Mouse (Mus musculus): Measurements from ENCODE around the gene Cbs.

Gene Cbs

DNA sequence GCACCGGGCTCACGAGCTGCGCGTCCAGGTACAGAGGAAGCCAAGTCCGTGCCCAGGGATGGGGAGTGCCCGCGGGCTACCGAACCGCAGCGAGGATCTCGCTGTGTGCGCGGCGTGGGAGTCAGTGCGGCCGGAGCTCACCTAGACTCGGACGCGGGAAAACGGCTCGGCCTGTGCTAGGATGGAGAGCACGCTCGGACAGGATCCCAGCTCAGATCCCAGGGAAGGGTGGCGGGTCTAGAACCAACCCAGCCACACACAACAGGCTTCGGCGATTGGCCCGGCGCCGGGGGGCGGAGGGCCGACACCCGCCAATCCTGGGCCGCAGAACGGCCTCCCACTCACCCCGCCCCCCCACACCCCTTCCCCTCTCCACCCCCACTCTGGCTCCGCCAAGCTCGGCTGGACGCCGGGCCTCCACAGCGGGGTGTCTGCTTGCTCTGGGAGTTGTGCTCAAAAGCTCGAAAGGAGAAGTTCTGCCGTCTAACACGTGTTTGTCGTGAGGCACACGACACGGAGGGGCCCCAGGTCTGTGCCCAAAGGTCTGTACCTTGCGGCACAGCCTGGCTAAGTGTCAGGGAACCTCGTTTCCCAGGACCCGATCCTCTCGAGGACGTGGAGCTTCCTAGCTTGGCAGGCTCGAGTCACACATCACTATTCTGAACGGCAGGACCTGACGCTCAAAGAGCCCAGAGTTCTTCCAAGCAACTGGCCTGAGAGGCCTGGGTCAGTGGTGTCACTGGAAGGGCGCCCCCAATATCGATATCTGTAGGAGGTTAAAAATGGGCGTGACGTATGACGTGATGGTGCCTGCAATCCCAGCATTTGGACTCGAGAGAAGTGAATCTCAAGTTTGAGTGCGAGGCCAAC lies at the start of gene Cbs:
TSS of gene Cbs (minus strand) at position 297 of the 870 bp plus-strand sequence.
- DNase-seq: peak; percentile 55 to 65

DNA sequence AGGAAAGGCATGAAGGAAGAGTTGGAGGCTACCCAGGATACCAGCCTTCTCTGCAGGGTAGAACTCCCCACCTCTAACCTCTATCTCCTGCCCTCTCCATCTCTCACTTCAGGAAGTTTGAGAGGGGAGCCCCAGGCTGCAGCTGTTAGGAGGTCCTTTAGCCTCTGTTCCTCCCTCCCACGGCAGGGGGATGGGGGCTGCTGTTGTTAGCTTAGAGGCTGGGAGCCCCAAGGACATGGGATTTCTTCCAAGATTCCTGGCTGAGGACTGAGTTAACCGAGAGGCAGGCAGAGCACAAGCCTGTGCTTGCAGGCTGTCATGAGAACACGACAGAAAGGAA lies 49.2 kb upstream of the Cbs start:
- DNase-seq: no peak

DNA sequence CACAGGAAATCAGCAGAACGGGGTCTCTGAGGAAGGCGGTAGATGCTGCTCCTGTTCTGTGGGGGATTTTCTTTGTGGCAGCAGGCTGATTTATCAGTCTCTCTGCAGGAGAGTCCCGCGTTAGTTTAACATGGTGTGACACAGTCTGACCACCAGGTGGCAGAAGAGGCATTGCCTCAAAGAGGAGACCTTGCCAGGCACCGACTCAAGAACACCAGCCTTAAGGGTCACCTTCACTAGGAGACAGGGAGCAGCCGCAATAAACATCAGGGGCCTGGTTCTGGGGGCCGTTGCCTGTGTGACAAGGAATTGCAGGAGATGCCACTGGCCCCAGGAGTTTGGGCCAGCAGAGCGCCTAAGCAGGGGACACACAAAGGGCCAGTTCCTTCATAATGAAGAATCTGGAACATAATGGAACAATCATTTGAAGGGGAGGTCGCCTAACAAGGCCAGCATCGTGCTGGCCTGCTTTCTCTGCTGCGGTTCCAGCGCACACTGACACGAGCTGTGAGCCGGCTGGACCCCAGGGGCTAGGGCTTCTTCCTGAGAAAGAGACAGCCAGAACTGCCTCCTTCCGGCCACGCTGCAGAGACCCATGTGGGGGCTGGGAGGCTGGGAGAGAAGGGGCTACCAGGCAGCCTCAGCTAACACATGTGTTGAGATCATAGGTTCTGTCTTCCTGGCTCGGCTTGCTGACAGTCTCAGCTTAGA lies 48.6 kb upstream of the Cbs start:
- DNase-seq: peak; percentile 75

DNA sequence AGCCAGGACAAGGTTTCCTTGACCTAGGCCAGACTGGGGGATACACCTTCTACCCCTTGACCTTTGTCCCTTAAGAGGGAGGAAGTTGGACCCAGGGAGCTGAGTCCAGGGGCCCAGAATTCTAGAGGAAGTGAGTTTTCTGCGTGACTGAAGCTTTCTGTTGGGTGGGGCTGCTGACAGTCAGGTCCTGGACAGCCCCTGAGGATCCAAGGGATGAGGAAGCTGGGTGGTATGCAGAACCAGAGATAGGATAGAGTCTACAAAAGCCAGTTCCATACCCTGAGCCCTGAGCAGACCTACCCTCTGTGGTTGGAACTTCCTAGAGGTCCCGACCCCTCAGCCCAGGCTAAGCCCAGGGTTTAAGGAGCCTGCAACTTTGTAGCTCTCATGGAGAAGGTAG lies 43.4 kb upstream of the Cbs start:
- DNase-seq: no peak

DNA sequence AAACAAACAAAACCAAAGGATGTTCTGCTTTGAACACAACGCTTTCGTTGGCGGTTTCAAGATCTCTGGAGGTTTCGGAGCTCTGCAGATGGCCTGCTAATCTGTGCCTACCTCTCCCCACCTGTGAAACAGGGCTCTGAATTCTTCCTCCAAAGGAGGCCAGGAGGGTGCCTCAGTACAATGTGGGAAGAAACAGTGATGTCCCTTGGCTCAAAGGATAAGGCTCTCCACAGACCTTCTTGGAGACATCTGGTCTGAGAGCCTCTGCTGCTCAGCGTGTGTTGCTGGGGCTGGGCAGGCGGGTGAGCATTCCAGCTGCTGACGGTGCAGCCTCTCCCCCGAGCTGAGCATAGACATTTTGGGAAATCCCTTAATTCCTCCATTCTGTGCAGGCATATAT lies 40.5 kb upstream of the Cbs start, which contains the start of gene Cryaa:
TSS of gene Cryaa (plus strand) at position 301 of the 400 bp plus-strand sequence.
- no peak for DNase-seq

DNA sequence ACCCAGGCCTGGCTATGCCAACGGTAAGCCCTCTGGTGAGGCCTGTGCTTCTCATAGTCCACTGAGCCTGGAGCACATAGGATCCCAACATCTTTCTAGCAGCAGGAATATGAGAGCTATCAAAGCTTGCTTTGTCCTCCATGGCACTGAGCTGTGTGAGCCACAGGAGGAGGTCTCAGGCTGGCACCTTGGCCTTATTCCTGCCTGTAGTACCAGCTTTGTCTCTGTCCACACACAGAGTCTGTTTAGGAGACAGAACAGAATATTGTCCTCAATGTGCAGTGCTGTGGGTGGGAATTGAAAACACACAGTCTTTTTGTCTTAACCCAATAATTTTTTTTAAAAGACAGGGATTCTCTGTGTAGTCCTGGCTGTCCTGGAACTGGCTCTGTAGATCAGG lies 37.4 kb upstream of the Cbs start:
- no peak for DNase-seq

DNA sequence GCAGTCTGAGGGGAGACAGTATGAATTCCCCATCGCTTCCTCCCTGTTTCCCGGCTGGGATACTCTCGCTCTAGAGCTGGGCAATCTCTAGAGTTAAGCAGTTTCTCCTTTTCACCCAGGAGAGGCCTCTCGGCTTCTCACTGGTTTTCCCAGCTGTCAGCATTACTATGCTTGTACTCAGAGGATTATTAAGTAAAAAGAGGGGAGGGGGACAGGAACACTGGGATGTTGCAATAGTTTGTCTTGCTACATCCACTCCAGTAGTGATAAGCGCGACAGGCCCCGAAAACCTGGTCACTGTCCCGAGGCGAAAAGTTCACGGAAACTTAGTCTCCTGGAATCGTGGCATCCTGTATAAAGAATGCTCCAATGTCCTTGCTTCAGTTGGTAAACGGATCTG lies 35.2 kb upstream of the Cbs start:
- no peak for DNase-seq

DNA sequence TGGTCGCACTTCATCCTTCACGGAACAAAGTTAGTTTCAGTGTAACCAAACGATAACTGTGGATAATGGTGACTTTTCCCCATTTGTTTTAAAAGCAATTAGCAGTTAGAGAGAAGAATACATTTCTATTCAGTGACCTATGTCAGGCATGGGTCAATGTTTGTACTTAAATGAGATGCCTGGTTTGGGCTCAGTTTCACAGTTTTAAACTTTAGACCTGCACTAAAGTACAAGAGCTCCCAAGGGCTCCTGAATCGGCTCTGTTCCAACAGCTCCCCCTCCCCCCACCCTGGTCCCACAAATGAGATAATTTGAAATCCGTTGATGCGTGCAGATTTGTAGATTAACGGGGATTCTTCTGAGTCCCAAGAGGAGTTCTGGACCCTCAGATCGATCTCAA lies 34.7 kb upstream of the Cbs start:
- no peak for DNase-seq

DNA sequence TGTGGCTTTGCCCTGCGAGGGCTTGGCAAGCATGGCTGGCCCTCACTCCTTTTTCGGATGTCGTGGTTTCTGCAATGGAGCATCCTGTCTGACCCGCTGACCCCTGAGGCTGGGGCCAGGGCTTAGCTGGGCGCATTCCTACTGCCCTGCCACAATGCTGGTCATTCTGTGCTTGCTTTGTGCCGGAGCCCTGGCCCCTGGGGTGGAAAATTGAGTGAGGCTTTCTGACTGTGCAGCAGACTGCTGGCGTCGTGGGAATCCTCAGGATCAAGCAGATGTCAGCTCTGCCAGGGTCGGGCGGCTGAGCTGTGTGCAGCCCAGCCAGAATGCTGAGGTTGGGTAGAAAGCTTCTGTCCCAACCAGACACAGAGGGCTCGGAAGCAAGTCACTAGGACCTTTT lies 33.1 kb upstream of the Cbs start:
- DNase-seq: no peak

DNA sequence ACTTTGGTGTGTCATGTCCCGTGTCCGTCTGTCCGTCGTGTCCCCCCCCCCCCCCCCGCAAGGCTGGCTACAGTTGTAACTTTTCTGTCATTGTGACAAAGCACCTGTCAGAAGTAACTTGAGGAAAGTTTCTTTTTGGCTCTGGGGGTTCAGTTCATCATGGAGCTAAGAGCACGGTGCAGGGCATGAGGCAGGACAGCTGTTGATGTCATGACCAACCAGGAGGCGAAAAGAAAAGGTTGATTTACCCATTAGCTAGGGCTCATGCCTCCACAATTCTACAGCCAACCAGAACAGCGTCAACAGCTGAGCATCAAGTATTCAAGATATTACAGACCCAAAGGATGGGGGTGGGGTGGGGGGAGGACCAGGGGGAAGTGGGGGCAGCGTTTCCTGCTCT lies 31.3 kb upstream of the Cbs start:
- DNase-seq: no peak

DNA sequence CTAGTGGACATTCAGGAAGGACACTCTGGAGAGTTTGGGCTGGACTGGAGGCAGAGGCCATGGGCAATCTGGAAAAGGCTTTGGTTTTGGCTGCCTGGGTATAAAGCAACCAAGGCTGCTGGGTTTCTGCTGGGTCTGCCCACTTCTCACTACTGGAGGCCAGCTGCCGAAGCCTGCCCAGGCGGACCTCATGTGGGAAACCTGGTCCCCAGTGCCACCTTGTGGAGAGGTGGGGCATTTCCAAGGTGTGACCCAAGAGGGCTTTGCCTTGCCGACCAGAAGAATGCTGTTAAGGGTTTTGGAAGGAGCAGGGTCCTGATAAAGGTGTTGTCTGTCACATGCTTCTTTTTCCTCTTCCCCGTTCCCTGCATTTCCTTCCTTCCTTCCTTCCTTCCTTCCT lies 27.7 kb upstream of the Cbs start:
- peak; percentile 85 to 86 for DNase-seq

DNA sequence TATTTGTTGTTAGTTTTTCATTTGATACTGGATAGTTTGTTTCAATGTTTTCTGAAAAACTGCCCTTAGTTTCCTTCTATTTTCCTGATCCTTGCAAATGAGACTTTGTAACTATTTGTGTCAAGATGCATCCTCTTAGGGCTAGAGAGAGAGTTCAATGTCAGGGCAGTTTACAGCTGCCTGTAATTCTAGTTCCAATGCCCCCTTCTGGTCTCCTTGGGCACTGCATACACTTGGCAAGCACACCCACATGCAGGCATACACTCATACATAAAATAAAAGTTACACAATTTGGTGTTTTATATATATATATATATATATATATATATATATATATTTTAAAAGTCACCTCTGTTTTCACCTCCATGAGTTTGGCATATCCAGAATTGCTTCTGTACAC lies 25.8 kb upstream of the Cbs start:
- DNase-seq: no peak

DNA sequence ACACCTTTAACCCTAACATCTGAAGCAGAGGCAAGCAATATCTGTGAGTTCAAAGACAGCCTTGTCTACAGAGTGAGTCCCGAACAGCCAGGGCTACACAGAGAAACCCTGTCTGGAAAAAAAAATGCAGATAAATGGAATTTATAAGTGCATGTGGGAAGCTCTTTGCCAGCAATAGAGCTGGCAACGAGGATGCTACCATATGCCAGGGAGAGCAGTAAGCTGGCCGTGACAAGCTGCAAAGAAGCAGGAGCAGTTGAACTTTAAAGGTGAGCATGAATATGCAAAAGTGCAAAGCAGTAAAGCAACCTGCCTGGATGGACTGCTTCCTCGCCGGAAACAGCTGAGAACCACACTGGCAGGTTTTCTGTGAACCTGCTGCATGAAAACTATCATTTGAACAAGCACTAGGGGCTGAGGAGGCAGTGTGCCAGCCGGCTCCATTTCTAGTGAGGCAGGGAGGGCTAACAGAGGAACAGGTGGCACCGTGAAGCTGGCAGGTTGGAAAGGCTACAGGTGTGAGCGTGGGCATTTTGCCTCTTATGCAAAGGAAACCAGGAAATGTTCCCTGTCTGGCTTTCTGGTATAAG lies 23.7 kb upstream of the Cbs start:
- DNase-seq: no peak

DNA sequence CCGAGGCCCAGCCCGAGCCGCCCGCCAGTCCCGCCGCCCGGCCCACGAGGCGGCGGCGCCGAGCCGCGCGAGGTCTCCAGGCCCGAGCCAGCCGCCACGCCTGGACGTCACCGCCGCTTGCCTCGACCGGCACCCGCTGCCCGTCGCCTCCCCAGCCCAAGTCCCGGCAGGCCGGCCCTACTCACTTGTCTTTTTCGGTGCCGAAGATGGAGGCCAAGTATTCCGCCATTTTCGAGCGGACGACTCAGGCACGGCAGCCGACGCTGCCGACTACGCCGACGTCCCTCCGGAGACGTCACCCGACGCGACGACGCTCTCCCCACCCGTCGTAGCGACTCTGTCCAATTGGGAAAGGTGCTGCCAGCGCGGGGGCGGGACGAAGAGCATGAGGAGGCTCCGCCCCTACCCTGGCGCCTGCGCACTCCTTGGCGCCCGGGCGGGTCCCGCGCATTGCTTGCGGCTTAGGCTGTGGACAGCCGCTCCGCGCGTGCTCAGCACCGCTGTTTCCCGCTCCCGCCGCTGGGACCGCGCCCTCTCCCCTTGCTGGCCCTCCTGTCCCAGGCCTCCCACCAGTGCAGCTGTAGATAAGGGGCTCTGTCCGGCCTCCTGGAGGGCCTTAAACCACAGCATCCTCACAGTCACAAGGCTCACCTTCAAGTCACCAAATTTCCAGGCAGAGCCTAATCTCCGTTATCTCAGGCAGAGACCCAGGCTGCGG lies 21.6 kb upstream of the Cbs start, which contains the start of gene U2af1:
TSS of gene U2af1 (minus strand) at position 425 of the 718 bp plus-strand sequence.
- DNase-seq: peak; percentile 96 to 97

DNA sequence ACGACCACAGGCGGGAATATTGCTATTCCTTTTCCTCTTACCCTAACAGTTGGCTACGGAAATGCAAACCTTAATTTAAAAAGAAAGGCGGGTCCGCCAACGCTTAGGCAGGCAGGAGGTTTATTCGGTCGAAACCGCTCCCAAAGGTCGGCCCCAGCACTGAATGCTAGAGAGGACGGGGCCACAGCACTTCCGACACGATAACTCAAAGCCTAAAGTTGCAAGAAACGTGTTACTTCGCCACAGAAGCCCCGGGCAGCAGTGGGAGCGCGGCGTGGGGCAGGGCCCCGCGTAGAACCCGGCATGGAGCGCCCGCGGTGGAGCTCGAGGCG lies 21.1 kb upstream of the Cbs start:
- no peak for DNase-seq

DNA sequence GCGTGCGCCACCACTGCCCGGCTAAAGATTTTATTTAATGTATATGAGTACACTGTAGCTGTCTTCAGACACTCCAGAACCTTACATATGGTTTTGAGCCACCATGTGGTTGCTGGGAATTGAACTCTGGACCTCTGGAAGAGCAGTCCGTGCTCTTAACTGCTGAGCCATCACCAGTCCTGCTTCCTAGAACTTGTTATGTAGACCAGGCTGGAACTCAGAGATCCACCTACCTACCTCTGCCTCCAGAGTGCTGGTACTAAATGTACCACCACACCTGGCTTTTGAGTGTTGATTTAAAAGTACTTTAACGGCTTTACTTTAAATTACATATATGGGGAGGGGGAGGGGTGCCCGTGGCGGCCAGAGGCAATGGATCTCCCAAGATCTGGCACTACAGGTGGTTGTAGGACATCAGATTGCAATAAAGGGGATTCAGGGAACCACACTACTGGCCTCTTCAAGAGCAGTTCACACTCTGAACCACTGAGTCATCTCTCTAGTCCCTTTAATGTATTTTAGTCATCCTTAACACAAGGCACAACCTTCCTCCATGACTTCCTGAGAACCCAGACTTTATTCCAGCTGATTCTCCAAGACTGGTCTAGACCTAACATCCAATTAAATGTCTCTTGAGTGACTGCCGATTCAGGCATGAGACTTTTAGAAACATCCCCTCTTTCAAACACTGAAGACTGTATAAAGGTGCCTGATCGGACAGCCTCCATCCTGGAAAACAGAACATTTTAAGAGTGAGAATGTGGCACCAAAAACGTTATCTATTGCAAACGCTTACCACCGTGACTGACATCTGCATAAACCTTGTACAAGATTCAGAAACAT lies 20.3 kb upstream of the Cbs start:
- DNase-seq: no peak

DNA sequence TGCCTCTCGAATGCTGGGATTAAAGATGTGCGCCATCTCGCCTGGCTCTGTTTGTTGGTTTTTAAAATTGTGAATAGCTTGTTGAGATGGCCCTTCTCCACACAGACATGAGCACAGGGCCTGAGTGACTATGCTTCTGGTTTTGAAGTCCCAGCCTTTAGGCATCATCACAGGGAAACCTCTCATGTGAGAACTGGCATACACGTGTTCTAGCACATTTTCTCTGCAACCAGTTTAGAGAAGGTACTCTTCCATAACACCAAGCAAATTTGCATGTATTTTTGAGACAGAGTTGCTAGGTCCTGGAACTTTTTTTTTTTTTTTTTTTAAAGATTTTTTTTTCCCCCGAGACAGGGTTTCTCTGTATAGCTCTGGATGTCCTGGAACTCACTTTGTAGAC lies 19.6 kb upstream of the Cbs start:
- no peak for DNase-seq

DNA sequence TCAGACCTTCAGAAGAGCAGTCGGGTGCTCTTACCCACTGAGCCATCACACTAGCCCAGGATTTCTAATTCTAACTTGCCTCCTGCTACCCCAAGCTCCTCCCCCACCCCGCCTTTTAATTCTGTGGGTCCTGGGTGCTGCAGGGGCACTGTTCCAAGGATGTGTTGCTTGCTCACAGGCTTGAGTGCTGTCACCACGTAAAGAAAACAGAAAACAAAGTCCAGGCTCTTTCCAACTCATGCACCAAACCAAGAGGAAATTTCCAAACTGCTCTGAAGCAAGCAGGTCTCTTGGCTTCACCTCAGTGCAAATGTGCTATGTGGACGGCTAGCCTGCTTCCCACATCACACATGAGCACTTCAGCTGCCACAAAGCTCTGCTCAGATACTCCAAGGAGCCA lies 18.3 kb upstream of the Cbs start:
- no peak for DNase-seq

DNA sequence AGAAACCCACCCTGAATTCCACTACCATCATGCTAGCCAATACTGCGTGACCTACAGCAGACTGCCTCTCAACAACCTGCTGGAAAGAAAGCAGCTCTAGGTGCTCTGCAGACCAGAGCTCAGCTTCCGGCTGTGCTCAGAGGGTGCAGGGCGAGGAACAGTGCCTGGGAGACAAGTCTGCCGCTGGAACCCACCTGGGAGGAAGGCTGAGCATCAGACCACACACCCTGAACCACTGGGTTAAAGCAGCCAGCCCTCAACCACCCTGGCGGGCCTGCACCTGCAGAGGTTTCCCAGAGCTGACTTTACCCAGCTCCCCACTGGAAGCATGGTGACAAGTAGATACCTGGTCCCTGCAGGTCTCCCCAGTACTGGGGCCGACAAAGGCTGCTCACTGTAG lies 16.2 kb upstream of the Cbs start:
- peak; percentile 51 to 71 for DNase-seq

DNA sequence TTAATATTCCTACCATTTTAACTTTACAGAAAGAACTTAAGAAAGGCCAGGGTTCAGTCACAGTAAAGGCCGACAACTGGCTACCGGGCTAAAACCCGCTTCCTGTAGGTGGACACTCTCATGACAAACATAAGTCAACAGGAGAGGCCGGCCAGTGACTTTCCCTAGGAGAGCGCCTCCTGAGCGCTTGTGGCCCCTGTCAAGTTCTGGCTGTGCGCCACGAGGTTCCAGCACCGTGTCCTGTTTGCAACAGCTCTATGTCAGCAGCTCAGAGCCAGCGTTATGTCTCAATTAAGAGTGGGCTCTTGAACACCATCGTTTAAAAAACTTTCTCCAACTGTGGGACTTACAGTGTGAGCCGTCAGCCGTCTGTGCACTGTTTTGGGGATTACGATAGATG lies 15.1 kb upstream of the Cbs start:
- DNase-seq: no peak

DNA sequence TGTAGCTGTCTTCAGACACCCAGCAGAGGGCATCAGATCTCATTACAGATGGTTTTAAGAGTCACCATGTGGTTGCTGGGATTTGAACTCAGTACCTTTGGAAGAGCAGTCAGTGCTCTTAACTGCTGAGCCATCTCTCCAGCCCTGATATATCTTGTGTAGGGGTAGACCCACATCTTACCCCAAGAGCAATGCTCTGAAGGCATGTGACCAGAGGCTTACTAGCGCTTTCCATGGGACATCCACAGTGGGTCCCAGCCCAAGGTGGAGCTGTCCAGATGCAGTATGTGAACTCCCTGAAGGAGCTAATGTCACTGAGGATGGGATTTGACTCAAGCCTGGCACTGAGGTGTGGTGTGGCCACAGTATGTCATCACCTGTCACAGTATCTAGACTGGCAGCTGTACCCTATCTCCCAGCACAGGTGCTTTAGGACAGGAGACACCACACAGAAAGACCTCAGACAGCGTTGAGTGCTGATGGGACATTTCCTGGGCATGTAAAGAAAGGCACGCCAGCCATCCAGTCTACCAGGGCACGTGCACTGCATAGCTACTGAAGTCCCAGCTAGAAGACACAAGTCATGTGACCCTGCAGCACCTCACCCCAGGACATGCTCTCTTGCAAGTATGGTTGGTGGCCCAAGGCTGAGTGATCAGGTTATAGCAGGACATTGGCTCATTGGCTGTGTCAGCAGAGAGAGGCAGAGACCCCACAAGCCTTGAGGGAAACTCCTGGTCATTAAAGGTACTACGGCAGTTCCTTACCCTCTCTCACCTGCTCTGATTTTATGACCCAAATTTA lies 9.4 kb upstream of the Cbs start:
- no peak for DNase-seq

DNA sequence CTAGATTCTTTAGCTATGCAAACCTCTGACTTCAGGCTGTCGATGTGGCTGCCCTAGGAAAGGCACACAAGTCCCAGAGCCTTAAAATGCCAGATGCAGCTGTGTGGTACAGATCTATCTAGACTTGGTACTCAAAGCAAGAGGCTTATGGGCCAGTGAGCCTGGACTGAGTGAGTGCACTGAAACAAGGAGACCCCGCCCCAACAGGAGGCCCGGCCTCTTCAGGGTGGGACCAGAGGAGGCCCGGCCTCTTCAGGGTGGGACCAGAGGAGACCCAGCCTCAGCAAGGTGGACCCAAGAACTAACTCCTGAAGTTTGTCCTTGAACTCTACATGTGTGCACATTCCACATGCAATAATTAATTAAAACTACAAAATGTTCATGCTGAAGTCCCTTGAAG lies 5.9 kb upstream of the Cbs start:
- no peak for DNase-seq
